Mouse (Mus musculus): ENCODE measurements around the gene Pin1. TPM values are rescaled to one million over a fixed set of nuclear protein-coding genes. Genes with fewer than 3 reads are reported as not detected.
A peak's percentile ranks its signal among the peaks of the same experiment; 100 is the strongest.

Pin1 gene
- polyA plus RNA-seq, 1 experiment from 2014 or later: 62.4 TPM

GRCm38 (mm10) chr9:20712934-20713477, 61.1 kb downstream of the Pin1 start:
- Histone ChIP-seq H3K9ac (replicated peaks) (no peak overlapping the region; the same call in 1 of the 2 replicates), H3K4me1 (peaks cover 20% of the 10 kb centered on the region), H3K4me2 (replicated peaks) (no peak overlapping the region), H3K36me3 (no peaks in the 10 kb centered on the region), H3K4me3 (no peak overlapping the region), H3K27ac (replicated peaks) (peak overlapping the region; percentile 86), H3K9me3 (no peaks in the 10 kb centered on the region), H3K27me3 (no peaks in the 10 kb centered on the region)
- ATAC-seq (replicated peaks): peak; percentile 65
- WGBS: 46% methylated on average over 5 of the region's 5 CpGs

- 26% methylated on average over 7 of the region's 11 CpGs for WGBS
- no peak overlapping the region for H3K4me2 ChIP-seq (replicated peaks)
Measured at GRCm38 (mm10) chr9:20713478-20713987, 61.6 kb downstream of the Pin1 start.

DNA sequence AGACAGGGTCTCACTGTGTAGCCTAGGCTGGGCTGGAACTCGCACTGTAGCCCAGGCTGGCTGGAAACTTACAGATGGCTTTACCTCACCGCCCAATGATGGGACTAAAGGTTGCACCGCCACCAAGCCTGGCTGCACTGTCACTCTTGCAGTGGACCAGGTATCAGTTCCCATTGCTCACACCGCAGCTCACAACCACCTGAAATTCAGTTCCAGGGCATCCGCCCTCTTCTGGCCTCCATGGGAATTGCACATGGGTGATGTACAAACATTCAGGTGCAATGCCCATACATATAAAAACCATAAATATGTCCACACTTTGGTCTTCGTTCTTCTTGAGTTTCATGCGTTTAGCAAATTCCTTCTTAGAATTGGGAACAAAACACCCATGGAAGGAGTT, 63.4 kb downstream of the Pin1 start:
- Histone ChIP-seq H3K27me3 (no peaks in the 10 kb centered on the region), H3K36me3 (peaks cover 3% of the 10 kb centered on the region; the same call in 1 of the 2 replicates), H3K27ac (replicated peaks) (no peak overlapping the region), H3K4me3 (no peak overlapping the region), H3K4me1 (peaks cover 20% of the 10 kb centered on the region), H3K9ac (replicated peaks) (no peak overlapping the region), H3K9me3 (no peaks in the 10 kb centered on the region), H3K4me2 (replicated peaks) (no peak overlapping the region)
- ATAC-seq (replicated peaks): no peak
- WGBS: 77% methylated on average over 7 of the region's 7 CpGs

More at GRCm38 (mm10) chr9:20713478-20713987, 61.6 kb downstream of the Pin1 start:
- Histone ChIP-seq H3K4me1 (peaks cover 20% of the 10 kb centered on the region), H3K9ac (replicated peaks) (no peak overlapping the region; the same call in 1 of the 2 replicates), H3K4me3 (no peak overlapping the region), H3K9me3 (no peaks in the 10 kb centered on the region), H3K27me3 (no peaks in the 10 kb centered on the region), H3K36me3 (no peaks in the 10 kb centered on the region), H3K27ac (replicated peaks) (peak overlapping the region; percentile 86)
- ATAC-seq (replicated peaks): peak; percentile 86

Other genes with a start within 250 kb of the Pin1 start
- 19.7 and 22.6 TPM in 2 replicates for gene Zfp26, start 191.9 kb upstream of the Pin1 start, polyA plus RNA-seq (2015; fragmentation: Nextera tagmentation; extraction: Ambion mirVana)
- 30.7 and 34.0 TPM in 2 replicates for gene Zfp426, start 159.3 kb upstream of the Pin1 start, polyA plus RNA-seq (2015; fragmentation: Nextera tagmentation; extraction: Ambion mirVana)
- 160 and 167 TPM in 2 replicates for gene Zfp266, start 130.7 kb upstream of the Pin1 start, polyA plus RNA-seq (2015; fragmentation: Nextera tagmentation; extraction: Ambion mirVana)
- 46.7 and 47.4 TPM in 2 replicates for gene Zfp846, start 70.8 kb upstream of the Pin1 start, polyA plus RNA-seq (2015; fragmentation: Nextera tagmentation; extraction: Ambion mirVana)
- 510 and 551 TPM in 2 replicates for gene Ubl5, start 9.2 kb upstream of the Pin1 start, polyA plus RNA-seq (2015; fragmentation: Nextera tagmentation; extraction: Ambion mirVana)
- 16.3 and 16.4 TPM in 2 replicates for gene Fbxl12, start 7.3 kb upstream of the Pin1 start, polyA plus RNA-seq (2015; fragmentation: Nextera tagmentation; extraction: Ambion mirVana)
- 121 and 123 TPM in 2 replicates for gene Olfm2, start 94.3 kb downstream of the Pin1 start, polyA plus RNA-seq (2015; fragmentation: Nextera tagmentation; extraction: Ambion mirVana)
- 0.23 and 0.45 TPM in 2 replicates for gene Col5a3, start 163.0 kb downstream of the Pin1 start, polyA plus RNA-seq (2015; fragmentation: Nextera tagmentation; extraction: Ambion mirVana)
- not detected in 2 replicates for gene Rdh8, start 166.4 kb downstream of the Pin1 start, polyA plus RNA-seq (2015; fragmentation: Nextera tagmentation; extraction: Ambion mirVana)
- 2.9 and 3.5 TPM in 2 replicates for gene A230050P20Rik, start 216.5 kb downstream of the Pin1 start, polyA plus RNA-seq (2015; fragmentation: Nextera tagmentation; extraction: Ambion mirVana)
- 15.4 and 15.6 TPM in 2 replicates for gene Angptl6, start 227.6 kb downstream of the Pin1 start, polyA plus RNA-seq (2015; fragmentation: Nextera tagmentation; extraction: Ambion mirVana)
- 57.1 and 59.0 TPM in 2 replicates for gene Ppan, start 236.1 kb downstream of the Pin1 start, polyA plus RNA-seq (2015; fragmentation: Nextera tagmentation; extraction: Ambion mirVana)
- 267 and 288 TPM in 2 replicates for gene Eif3g, start 246.5 kb downstream of the Pin1 start, polyA plus RNA-seq (2015; fragmentation: Nextera tagmentation; extraction: Ambion mirVana)